Mouse (Mus musculus) neural tube, embryonic 10.5 days (tissue): ENCODE measurements around the gene Acadm.

Experiments used
- DNase-seq: peaks from one replicate; pipeline ENCODE4 v3.0.0-alpha.2; 2017; ENCODE audit warnings: low spot score; ENCODE audit errors: extremely low spot score

Acadm gene

DNA sequence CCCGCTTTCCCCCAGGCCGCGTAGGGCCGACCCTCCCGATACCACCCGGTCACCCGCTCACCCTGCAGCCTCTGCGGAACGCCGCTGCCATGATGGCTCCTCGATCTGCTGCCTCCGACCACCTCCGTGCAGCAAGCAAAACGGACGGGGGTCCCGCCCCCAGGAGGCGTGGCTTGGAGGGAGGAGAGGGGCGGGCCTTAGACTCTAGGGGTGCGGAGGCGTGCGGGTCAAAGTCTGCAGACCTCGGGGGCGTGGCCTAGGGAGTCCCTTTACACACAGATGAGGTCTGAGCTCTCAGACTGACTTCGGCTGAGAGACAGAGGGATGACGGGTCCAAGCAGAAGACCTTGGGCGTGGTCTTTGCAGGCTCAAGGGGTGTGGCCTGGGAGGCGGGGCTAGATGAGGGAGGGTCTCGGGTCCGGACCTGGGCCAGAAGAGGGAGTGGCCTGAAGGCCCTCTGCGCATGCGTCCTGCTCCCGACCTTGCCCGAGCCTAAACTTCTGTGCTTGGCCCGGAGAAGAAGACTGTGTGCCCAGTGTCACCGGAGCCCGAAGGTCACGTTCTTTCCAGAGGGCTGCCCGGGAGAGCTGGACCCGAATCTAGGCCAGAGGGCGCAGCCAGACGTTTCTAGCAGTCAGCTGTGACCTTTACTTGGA is at the start of gene Acadm:
Gene Acadm, minus strand, starts transcription at position 298 of the 656 bp plus-strand sequence.
- peak; percentile 99 for DNase-seq

DNA sequence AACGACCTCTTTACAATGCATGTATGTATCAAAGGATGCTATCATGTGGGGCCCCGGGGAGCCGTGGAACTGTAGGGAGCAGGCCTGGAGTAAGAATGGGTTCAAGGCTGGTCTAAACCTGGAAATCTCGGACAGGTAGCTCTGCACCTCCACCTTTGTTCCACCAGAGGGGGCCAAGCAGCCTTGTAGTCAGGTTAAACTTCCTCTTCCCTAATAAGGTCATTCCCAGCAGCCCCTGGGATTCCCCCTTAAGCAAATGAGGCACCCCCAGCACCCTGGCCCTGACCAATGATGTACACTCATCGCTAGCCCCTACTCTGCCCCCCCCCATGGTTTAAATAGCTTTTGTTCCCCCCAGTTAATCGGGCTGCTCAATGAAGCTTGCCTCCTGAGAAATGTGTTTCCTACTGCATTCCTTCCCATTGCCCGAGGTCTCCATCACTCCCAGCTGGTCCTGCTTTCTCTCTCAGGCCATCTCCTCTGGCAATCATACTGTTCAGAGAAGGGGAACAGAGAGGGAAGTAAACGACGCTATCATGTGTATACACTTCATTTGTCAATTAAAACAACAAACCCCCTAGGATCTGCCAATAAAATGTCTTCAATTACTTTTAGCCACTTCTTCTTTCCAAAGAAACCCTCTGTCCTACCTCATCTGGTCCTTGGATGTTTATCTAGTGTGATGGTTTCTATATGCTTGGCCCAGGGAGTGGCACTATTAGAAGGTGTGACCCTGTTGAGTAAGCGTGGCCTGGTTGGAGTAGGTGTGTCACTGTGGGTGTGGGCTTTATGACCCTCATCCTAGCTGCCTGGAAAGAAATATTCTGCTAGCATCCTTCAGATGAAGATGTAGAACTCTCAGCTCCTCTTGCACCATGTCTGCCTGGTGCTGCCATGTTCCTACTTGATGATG is 40.3 kb upstream of the Acadm start:
- DNase-seq = peak; percentile 26

DNA sequence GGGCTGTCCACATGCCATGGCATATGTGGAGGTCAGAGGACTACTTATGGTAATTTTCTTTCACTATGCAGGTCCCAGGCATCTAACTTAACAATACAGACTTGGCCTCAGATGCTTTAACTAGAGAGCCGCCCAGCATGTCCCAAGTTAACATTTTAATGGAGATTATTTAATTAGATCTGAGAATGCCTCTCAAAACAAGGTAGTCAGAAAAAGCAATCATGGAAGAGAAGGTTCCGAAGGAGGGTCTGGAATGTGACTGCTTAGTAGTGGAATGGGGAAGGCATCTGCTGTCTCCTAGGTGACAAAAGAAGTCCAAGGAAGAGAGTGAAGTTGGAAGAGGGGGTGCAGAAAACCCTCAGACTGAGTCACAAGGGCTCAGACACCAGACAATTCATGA is 36.2 kb upstream of the Acadm start:
- DNase-seq = no peak

DNA sequence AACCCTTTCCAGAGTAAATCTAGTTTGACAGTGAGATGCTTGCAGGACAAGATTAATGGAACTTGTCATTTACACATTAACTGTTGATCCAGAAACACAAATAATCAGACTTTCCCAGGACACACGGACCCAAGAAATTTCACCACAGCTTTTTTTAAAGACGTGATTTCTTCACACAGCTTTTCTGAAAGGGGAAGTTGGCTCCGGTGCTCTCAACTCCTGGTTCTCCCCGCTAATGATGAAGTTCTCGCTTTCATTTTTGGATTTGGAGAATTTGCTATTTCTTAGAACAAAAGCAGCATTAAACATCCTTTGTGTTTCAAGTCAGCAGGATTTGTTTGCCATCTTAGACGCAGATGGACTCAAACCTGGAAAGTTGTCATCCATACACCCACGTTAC is 31.4 kb upstream of the Acadm start:
- no peak for DNase-seq

DNA sequence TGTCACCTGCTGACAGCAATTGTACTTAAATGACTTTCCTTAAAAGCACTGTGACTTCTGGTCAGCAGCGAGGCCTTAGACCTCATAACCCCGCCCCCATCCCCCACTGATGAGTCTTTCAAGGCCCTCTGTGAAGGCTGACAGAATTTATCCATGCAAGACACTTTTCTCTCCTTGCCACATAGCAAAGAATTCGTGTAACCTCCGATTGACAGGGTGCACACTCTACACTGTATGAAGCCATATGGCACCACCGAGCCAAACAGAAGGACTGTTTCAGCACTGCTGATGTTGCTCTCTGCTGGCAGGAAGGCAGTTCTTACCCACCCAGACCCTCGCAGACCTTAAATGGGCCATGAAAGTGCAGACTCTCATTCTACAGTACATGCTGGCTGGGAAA is 30.6 kb upstream of the Acadm start:
- no peak for DNase-seq

DNA sequence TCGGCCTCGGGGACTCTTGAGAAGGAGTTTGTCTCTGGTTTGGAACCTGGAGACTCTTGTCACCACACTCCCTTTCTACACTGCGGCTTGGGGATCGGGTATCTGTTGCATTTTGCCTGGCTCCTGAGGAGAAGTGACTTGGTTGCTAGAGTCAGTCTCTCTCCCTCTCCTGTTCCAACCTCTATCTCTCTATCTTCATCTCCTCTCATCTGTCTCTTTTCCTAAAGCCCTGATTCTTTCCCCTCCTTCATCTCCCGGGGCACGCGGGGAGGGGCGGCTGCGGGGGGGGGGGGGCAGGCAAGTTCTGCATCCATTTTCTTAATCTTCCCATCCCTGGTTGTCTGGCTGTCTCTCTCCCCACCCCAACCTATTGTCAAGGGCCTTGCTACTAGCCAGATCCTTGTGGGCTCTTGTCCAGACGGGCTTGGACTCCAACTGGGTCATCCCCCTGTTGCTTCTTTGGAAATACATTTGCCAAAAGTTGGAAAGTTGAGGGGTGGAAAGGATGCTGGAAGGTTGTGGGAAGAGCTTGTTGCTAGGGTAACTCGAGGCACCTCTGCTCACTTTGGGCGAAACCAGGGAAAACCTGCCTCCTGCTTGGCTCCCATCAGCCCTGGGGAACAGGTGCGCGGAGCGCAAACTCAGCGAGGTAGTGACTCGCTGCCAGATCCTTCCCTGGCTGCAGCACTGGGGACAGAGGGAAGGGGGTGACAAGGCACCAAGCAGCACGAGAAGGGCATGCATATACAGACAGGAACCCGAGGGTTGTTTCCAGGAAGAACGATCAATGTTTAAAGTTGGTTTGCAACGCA is 29.7 kb upstream of the Acadm start:
- peak; percentile 19 for DNase-seq

DNA sequence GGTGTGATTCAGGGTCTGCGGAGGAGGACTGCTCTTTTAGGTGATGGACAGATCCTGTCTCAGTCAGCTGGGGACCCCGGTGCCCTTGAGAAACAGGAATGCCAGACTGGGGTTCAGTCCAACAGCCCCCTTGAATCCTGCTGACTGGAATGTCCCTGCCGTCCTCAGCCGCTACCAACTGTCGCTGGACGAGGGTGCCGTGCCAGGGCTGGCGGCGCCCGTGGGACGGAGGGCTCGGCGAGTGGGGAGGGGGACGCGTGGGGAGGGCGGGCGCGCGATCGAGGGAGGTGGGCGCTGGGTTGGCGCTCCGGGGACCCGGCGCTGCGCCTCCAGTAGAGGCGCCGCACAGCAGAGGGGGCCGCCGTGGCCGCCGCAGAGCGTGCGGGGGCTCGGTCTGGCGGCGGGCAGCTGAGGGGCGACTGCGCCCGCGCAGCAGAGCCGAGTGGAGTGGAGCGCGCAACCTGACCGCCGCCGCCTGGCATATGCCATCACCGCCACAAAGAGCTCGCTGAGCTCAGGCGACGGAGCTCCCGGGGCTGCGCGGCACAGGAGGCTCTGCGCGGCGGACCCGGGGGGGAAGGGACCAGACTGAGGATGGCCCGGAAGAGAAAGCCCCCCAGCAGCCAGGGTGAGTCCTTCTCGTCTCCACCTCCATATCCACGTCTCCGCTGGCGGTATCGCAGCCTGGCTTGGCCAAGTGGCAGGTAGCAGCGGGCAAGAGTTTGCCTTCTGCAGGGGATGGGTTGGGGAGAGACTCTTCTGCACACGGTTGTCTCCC is 28.9 kb upstream of the Acadm start, which contains the start of gene Slc44a5:
Gene Slc44a5, plus strand, starts transcription at position 266 of the 778 bp plus-strand sequence.
- DNase-seq = peak; percentile 61

DNA sequence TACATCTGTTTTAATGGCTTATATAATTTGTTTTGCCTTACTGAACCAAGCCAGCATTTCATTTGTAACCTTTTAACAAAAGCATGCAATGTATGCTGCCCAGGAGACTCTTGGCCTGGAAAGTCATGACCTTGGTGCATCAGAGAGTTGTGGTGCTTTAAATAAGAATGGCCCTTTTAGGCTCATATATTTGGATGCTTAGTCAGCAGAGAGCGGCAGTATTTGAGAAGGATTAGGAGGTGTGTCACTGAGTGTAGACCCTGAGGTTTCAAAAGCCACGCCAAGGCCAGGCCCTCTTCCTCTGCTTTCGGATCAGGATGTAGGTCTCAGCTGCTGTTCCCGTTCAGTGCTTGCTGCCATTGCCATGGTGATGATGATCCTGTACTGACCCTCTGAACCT is 25.0 kb upstream of the Acadm start:
- DNase-seq = no peak

DNA sequence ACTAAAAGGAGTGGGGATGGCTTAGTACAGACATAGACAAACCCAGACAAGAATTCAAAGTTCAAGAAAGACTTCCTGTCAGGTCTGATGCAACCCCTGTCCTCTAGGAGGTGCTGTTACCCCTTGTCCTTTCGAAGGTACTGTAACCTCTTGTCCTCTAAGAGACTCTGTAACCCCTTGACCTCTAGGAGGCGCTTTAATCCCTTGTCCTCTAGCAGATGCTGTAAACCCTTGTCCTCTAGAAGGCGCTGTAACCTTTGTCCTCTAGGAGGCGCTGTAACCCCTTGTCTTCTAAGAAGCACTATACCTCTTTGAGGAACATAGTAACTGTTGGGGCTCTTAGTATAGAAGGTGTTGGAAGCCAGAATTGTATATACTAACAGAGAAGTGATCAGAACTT is 24.1 kb upstream of the Acadm start:
- peak; percentile 19 for DNase-seq

DNA sequence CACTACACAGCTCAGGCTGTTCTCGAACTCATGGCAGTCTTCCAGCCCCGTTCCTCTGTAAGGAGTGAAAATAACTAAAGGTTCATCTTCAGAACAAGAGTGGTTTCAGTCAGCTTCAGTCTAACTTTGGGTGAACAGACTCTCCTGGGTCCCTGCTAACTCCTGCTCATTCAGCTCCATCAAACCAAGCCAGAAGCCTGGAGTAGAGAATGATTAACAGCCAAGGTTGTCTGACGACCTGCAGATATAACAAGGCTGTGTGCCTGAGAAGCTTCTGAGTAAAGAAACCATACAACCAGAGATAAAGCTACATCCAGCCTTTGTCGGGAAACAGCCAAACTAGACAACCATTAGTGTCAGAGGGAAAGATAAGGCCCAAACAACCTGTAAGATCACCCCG is 23.0 kb upstream of the Acadm start:
- no peak for DNase-seq

DNA sequence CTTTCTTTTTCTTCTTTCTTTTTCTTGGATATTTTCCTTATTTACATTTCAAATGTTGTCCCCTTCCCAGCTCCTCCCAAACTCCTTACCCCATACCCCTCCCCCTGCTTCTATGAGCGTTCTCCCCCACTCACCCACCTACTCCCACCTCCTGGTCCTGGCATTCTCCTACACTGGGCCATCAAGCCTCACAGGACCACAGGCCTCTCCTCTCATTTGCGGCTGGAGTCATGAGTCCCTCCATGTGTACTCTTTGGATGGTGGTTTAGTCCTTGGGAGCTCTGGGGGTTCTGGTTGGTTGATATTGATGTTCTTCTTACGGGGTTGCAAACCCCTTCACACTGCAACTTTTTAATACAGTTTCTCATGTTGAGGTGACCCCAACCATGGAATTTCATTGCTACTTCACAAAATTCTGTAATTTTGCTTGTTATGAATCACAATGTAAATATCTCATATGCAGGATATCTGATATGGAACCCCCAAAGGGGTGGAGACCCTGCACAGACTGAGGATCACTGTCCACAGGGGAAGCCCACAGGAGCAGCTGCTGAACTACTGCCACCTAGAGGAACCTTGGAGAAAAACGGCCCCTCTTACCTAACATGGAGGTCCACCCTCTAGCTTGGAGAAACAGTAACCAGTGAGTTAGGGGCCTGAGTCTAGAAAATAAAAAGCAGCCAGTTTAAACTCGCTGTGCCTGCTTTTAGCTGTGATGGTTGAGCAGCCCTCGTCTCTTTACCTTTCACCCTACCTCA is 17.4 kb upstream of the Acadm start:
- DNase-seq = peak; percentile 20

DNA sequence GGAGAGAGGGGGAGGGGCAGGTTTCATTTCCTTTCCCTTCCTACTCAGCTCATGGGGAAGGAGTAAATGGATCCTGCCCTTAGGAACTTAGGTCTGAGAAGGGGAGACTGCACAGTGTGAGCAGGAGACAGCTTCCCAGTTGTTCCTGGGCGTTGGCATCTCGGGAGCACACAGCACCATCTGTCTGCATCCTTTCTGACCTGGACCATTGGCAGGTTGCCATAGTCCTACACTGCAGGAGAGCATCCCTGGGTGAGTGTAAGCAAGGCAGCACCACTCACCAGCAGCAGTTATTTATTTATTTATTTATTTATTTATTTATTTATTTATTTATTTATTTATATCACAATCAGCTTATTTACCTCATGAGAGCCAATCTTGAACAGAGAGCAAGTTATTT is 16.5 kb upstream of the Acadm start:
- no peak for DNase-seq

DNA sequence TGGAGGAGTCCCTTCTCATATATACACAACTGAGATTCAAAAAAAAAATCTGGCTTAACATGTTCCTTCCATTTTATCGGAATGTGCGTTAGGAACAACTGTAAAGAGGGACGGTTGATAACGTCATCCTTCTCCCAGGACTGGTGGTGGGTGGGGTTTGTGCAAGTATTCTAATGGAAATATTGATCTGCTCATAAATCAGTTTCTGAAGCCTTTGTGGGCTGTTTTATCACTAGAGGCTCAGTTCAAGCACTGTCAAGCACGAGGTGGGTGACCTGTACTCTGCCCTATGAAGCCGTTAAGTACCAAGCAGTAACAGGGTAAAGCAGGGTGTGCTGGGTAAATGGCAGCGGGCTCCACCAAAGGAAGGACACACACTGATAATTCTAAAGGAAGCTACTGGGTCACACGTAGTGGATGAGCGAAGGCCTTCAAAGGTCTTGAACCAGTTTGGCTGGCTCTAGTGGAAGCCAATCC is 15.3 kb upstream of the Acadm start:
- DNase-seq = no peak

DNA sequence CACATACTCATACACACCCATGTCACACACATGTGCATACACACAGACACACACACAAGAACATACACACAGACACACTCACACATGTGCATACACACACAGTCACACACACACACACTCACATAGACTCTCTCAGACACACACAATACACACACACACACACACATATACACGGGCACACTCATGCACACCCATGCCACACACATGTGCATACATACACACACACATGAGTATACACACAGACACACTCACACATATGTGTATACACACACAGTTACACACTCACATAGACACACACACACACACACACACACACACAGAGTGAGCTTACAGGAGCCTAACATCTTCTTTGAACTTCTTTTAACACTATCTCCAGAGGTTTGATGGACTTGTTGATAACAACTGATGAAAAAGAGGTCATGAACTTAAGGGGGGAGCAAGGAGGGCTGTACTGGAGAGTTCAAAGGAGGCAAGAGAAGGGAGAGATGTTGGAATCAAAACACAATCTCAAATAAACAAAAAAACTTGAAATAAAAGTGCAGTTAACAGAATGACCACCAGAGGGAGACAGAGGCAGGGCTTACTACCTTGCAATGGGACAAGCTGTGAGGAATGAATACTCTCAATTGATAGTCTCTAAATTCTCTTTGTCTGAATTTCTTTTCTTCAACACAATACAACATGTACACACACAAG is 14.8 kb upstream of the Acadm start:
- DNase-seq = no peak

DNA sequence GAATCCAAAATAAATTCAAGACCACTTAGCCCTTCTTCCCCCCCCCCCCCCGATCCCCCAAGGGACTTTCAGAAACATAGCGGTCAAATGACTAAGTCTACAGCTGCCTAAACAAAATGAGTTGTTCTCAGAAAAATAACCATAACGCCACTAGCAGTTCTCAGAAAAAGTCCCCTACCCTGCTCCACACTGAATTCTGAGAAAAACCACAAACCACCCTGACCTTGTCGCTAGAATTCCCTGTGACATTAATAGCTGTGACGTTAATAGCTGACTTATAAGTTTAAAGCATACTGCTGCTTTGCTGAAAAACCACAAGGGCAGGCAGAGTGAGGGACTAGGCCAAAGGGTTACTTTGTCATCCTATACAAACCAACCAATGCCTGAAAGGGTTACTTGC is 13.5 kb upstream of the Acadm start:
- no peak for DNase-seq

DNA sequence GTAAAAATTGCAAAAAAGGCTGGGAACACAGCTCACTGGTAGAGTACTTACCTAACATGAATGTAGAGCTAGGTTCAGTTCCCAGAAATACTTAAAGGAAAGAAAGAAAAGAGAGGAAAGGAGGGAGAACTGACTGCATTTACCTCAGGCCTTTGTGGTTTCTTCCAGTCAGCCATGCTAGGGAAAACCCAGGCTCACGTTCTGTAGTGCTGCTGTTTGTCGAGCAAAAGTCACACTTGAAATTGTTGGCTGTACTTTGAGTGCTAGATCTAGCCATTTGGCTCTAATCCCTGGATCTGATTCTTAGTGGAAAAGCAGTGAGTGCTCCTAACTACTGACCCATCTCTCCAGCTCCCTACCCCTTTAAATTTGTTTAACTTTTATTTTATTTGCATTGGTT is 3.7 kb upstream of the Acadm start:
- no peak for DNase-seq

DNA sequence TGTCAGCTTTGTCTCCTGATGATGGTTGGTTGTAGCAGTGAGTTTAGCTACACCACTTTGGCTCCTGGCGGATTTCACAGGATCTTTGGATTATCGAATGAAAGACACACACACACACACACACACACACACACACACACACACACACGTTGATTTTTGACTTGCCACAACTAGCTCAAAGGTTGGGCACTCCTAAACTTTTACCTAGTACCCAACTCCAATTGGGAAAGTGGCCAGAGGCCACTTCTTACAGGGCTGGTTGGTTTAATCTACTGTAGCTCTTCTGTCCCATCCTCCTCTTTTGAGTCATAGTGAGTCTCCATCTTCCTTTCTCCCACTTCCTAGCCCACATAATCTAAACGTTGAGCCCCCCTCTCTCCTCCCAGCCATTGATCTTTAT is 2.8 kb upstream of the Acadm start:
- DNase-seq = no peak

DNA sequence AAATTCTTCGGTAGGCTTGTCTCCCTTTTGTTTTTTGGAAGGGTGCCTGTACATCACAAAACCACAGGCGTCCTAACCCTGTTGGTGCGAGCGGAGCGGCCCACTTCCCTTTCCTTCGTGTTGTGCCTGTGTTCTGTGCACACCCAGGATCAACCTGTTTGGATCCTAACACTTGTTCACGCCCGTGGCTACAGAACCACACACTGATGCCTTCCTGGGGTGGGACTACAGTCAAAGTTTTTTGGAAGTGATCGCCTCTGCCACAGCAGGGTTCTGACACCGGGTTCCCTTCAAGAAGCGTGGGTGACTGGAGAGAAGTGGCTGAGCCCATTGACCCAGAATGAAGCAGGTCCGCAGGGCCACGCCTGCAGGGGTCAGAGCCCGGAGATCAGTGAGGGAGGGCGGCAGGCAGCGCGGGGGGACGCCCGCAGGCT is 514 bp downstream of the Acadm start:
- no peak for DNase-seq

DNA sequence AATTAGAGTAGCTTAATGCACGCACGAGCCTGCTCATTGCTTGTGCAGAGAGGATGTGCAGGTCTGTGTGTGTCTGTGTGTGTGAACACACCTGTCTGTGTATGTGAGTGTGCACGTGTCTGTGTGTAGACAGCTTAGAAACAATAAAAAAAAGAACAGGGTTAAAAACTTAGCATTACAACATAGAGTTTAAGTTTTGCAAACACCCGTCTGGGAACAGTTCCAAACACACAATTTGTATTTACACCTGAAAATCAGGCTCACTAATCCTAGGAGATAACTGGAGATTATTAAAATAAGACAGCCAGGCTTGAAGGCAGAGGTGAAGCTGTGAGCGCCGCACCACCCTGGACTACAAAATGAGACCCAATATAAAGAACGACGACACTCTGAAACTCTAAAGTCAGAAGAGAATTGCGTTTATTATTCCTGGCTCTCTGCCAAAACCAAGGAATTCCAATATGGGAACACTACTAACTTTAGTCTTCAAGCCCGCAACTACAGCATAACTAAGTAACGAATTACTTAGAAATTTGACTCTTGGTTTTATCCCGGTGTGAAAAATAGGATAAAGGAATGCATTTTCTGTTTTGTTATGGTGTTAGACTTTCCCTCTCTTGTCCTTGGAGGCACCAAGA is 1.3 kb downstream of the Acadm start:
- DNase-seq = no peak
